Mouse (Mus musculus): Measurements from ENCODE around the gene Akip1. TPM values are rescaled to one million over a fixed set of nuclear protein-coding genes. Genes with fewer than 3 reads are reported as not detected.

The Akip1 gene
- polyA plus RNA-seq, 1 experiment from 2014 or later: 37.1 TPM

DNA sequence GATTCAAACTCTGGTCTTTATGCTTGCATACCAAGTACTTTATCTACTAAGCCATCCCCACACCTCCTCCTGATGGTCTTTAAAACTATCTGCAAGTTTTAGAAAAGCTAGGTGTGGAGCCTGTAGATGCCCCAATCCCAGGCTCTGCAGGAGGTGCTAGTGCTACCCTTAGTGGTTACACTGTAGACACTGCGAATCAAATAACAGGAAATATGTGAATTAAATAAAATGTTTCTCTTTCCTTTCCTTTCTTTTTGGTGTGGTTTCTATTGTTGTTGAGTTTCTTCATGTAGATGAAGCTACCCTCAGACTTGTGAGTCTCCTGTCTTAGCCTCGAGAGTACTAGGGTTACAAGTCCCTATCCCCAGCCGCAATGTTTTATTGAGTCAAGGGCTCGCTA lies 38.2 kb downstream of the Akip1 start:
- H3K27ac ChIP-seq (replicated peaks; ENCODE audit: low read depth, low read length): no peak overlapping the region
- no peak overlapping the region for H3K4me3 ChIP-seq (ENCODE audit: low read depth, low read length)
- H3K9me3 ChIP-seq (ENCODE audit: control insufficient read depth, low read length): no peaks in the 10 kb centered on the region
- H3K27me3 ChIP-seq (replicated peaks; ENCODE audit: control insufficient read depth, insufficient read depth, low read length): no peaks in the 10 kb centered on the region
- peaks cover 60% of the 10 kb centered on the region for H3K36me3 ChIP-seq (ENCODE audit: control insufficient read depth, insufficient read depth, low read length)
- WGBS: 88% methylated on average over 4 of the region's 4 CpGs
- ATAC-seq (ENCODE audit: low read depth): no peak
- H3K9ac ChIP-seq (ENCODE audit: low read depth, low read length): no peak overlapping the region
- no peak for DNase-seq (ENCODE audit: low spot score)
- H3K4me1 ChIP-seq (ENCODE audit: control insufficient read depth, insufficient read depth, low read length): no peaks in the 10 kb centered on the region
- no peak overlapping the region for H3K4me2 ChIP-seq (ENCODE audit: low read depth, low read length)

DNA sequence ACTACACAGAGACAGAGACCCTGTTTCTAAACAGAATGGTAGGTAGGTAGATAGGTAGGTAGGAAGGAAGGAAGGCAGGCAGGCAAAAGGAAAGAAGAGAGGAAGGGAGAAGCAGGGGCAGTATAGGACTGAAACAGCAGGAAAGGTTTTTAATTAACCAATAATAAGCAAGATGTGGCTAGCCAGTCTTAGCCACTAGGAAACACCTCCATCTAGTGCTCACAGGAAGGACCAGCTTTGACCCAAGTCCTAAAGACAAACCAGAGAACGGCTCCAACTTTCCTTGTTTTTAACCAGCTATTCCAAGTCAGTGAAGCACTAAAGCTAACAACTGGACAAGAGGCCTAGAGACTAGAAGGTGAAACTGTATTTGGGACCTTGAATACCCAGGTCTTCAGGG lies 44.3 kb downstream of the Akip1 start:
- no peaks in the 10 kb centered on the region for H3K27me3 ChIP-seq (replicated peaks; ENCODE audit: control insufficient read depth, insufficient read depth, low read length)
- no peaks in the 10 kb centered on the region for H3K9me3 ChIP-seq (ENCODE audit: control insufficient read depth, low read length)
- no peak overlapping the region for H3K4me2 ChIP-seq (ENCODE audit: low read depth, low read length)
- DNase-seq (ENCODE audit: low spot score) (no peak), ATAC-seq (ENCODE audit: low read depth) (no peak)
- no peak overlapping the region for H3K27ac ChIP-seq (replicated peaks; ENCODE audit: low read depth, low read length)
- H3K4me3 ChIP-seq (ENCODE audit: low read depth, low read length): no peak overlapping the region
- WGBS: 44% methylated on average over 1 of the region's 1 CpGs
- peaks cover 32% of the 10 kb centered on the region for H3K36me3 ChIP-seq (ENCODE audit: control insufficient read depth, insufficient read depth, low read length)
- no peak overlapping the region for H3K9ac ChIP-seq (ENCODE audit: low read depth, low read length)
- H3K4me1 ChIP-seq (ENCODE audit: control insufficient read depth, insufficient read depth, low read length): peaks cover 4% of the 10 kb centered on the region; the same call in 1 of the 2 replicates

DNA sequence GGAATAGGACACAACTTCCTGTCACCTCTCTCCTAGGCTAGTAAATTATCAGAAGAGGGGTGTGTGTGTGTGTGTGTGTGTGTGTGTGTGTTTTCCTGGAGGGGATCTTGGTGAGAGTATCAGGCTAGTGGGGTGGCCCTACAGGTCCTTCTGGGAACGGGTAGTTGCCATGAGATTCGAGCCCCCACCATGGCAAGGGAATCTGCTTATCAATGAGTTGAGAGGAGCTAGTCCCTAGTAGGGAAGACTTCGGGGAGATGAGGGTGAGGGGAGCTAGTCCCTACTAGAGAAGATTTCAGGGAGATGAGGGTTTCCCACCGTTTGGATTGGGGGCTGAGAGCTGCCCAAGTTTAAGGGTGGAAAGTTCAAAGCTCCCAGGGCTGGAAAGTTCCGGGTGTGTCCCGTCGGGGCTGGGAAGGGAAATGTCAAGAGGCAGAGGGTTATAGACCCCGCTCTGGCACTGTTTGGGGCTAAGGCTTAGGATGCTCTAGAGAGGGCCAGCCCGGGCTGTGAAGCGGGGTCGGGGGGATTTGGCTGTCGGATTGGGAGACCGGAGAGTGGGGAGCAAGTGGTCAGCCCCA lies 48.0 kb downstream of the Akip1 start:
- WGBS: 3% methylated on average over 13 of the region's 13 CpGs
- Histone ChIP-seq H3K27ac (replicated peaks; ENCODE audit: low read depth, low read length) (peak overlapping the region; percentile 83), H3K4me3 (ENCODE audit: low read depth, low read length) (peak overlapping the region; percentile 69), H3K4me2 (ENCODE audit: low read depth, low read length) (peak overlapping the region; percentile 67), H3K9me3 (ENCODE audit: control insufficient read depth, low read length) (no peaks in the 10 kb centered on the region), H3K36me3 (ENCODE audit: control insufficient read depth, insufficient read depth, low read length) (peaks cover 4% of the 10 kb centered on the region; the same call in 1 of the 2 replicates), H3K4me1 (ENCODE audit: control insufficient read depth, insufficient read depth, low read length) (peaks cover 16% of the 10 kb centered on the region), H3K9ac (ENCODE audit: low read depth, low read length) (peak overlapping the region; percentile 80), H3K27me3 (replicated peaks; ENCODE audit: control insufficient read depth, insufficient read depth, low read length) (no peaks in the 10 kb centered on the region)
- no peak for DNase-seq (ENCODE audit: low spot score)
- no peak for ATAC-seq (ENCODE audit: low read depth)

DNA sequence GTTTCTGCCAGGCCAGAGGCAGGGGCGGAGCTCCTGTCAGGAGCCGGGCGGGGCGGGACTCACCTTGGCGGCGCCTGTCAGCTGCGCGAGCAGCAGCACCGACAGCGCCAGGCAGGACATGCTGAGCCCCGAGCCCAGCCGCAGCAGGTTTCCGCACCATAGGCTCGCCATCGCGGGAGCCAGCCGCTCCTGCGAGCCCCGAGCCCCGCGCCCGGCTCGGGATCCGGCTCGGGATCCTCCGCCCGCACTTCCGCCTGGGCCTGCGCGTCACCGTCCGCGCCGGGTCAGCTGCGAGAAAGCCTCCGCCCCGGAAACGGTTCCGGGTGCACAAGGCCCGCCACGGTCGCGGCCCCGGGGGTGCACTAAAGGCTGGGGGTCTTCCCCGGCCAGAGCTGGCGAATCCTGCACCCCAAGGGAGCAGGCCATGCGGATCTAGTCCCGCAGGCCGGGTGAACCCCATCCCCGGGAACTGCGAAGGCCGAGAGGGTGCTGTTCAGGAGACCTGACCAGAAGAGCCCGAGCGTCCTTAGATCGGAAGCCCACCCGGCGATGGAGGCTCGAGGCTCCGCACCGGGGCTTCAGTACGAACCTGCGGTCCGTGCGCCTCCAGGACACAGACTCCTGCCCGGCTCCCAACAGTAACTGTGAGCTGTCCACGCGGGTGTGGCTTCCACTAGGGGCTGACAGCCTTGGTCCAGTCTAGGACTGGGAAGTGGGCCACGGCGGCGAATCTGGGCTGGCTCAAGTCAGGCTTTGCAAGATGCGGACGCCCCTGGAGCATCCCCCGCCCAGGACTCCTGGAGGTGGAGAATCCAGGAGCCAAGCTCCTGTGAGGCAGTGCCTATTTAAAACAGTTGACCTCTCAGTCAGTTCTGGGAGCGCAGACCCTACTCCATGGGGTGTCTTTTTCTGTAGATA lies 48.8 kb downstream of the Akip1 start, which contains the start of gene Tmem9b:
TSS of gene Tmem9b (minus strand) at position 868 of the 918 bp plus-strand sequence.
- Histone ChIP-seq H3K36me3 (ENCODE audit: control insufficient read depth, insufficient read depth, low read length) (no peaks in the 10 kb centered on the region), H3K4me2 (ENCODE audit: low read depth, low read length) (peak within 1 kb of the TSS; percentile 67), H3K9me3 (ENCODE audit: control insufficient read depth, low read length) (no peaks in the 10 kb centered on the region), H3K27me3 (replicated peaks; ENCODE audit: control insufficient read depth, insufficient read depth, low read length) (no peaks in the 10 kb centered on the region), H3K4me3 (ENCODE audit: low read depth, low read length) (peak within 1 kb of the TSS; percentile 69), H3K9ac (ENCODE audit: low read depth, low read length) (peak within 1 kb of the TSS; percentile 80), H3K27ac (replicated peaks; ENCODE audit: low read depth, low read length) (peak within 1 kb of the TSS; percentile 83), H3K4me1 (ENCODE audit: control insufficient read depth, insufficient read depth, low read length) (peaks cover 16% of the 10 kb centered on the region)
- DNase-seq (ENCODE audit: low spot score) (peak; percentile 86), ATAC-seq (ENCODE audit: low read depth) (peak; percentile 91)
- WGBS: 0% methylated on average over 20 of the region's 74 CpGs

DNA sequence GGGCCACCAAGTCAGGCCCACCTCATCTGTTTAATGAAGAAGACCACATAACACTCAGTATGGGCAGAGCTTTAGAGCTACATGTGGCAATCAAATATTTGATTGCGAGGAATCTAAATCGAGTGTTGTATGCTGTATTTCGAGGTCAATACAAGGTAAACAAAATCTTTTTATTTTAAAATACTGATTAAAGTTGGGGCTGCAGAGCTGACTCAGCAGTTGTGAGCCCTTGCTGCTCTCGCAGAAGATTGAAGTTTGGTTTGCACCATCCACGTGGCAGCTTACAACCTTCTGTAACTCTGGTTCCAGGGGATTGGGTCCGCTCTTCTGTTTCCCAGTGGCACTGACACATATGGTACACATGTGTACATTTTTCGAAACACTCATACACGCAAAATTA lies 50.5 kb downstream of the Akip1 start:
- H3K4me3 ChIP-seq (ENCODE audit: low read depth, low read length): no peak overlapping the region
- peaks cover 16% of the 10 kb centered on the region for H3K4me1 ChIP-seq (ENCODE audit: control insufficient read depth, insufficient read depth, low read length)
- no peak overlapping the region for H3K9ac ChIP-seq (ENCODE audit: low read depth, low read length)
- no peak for DNase-seq (ENCODE audit: low spot score)
- no peaks in the 10 kb centered on the region for H3K36me3 ChIP-seq (ENCODE audit: control insufficient read depth, insufficient read depth, low read length)
- H3K27ac ChIP-seq (replicated peaks; ENCODE audit: low read depth, low read length): no peak overlapping the region
- no peak for ATAC-seq (ENCODE audit: low read depth)
- H3K9me3 ChIP-seq (ENCODE audit: control insufficient read depth, low read length): no peaks in the 10 kb centered on the region
- no peaks in the 10 kb centered on the region for H3K27me3 ChIP-seq (replicated peaks; ENCODE audit: control insufficient read depth, insufficient read depth, low read length)
- WGBS: 84% methylated on average over 8 of the region's 8 CpGs
- H3K4me2 ChIP-seq (ENCODE audit: low read depth, low read length): no peak overlapping the region

DNA sequence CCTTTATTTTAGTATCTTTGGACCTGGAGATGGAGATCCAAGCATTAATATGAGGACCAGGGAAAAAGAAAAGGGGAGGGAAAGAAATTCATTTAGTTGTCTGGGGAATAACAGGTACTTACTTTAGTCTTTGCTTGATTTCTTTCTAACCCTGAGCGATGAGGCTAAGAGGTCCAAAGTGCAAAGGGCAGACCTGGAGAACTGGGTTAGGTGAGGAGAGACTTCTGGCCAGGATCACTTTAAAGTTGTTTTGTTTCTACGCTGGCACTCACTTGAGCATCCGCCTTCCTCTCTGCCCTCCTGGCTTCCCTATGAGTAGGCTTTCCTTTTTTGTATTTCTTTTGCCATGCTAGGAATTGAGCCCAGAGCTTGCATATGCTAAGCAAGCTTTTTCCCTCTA lies 52.8 kb downstream of the Akip1 start:
- WGBS: 85% methylated on average over 3 of the region's 3 CpGs
- Histone ChIP-seq H3K9ac (ENCODE audit: low read depth, low read length) (no peak overlapping the region), H3K36me3 (ENCODE audit: control insufficient read depth, insufficient read depth, low read length) (no peaks in the 10 kb centered on the region), H3K27ac (replicated peaks; ENCODE audit: low read depth, low read length) (no peak overlapping the region), H3K4me3 (ENCODE audit: low read depth, low read length) (no peak overlapping the region), H3K4me1 (ENCODE audit: control insufficient read depth, insufficient read depth, low read length) (peaks cover 14% of the 10 kb centered on the region), H3K4me2 (ENCODE audit: low read depth, low read length) (no peak overlapping the region), H3K9me3 (ENCODE audit: control insufficient read depth, low read length) (no peaks in the 10 kb centered on the region), H3K27me3 (replicated peaks; ENCODE audit: control insufficient read depth, insufficient read depth, low read length) (no peaks in the 10 kb centered on the region)
- DNase-seq (ENCODE audit: low spot score) (no peak), ATAC-seq (ENCODE audit: low read depth) (no peak)

Other genes with a start within 250 kb of the Akip1 start
- gene Trim66, start 195.6 kb upstream of the Akip1 start, polyA plus RNA-seq (2014; fragmentation: Nextera tagmentation; extraction: Ambion mirVana): 2.9 and 3.2 TPM in 2 replicates
- 152 and 153 TPM in 2 replicates for gene Rpl27a, start 184.5 kb upstream of the Akip1 start, polyA plus RNA-seq (2014; fragmentation: Nextera tagmentation; extraction: Ambion mirVana)
- 45.7 and 49.2 TPM in 2 replicates for gene St5, start 85 bp upstream of the Akip1 start, polyA plus RNA-seq (2014; fragmentation: Nextera tagmentation; extraction: Ambion mirVana)
- 1.1 and 4.6 TPM in 2 replicates for gene BC051019, start 20.2 kb downstream of the Akip1 start, polyA plus RNA-seq (2014; fragmentation: Nextera tagmentation; extraction: Ambion mirVana)
- 0.42 TPM in 1 of 2 replicates, not detected in the other for gene Ascl3, start 28.0 kb downstream of the Akip1 start, polyA plus RNA-seq (2014; fragmentation: Nextera tagmentation; extraction: Ambion mirVana)
- gene Tmem9b, start 49.2 kb downstream of the Akip1 start, polyA plus RNA-seq (2014; fragmentation: Nextera tagmentation; extraction: Ambion mirVana): 71.2 and 73.6 TPM in 2 replicates
- 1.8 and 1.9 TPM in 2 replicates for gene Nrip3, start 78.3 kb downstream of the Akip1 start, polyA plus RNA-seq (2014; fragmentation: Nextera tagmentation; extraction: Ambion mirVana)
- 5.2 and 7.7 TPM in 2 replicates for gene Scube2, start 162.0 kb downstream of the Akip1 start, polyA plus RNA-seq (2014; fragmentation: Nextera tagmentation; extraction: Ambion mirVana)